Mouse (Mus musculus): ENCODE results near the gene Nrxn3.

Gene Nrxn3

DNA sequence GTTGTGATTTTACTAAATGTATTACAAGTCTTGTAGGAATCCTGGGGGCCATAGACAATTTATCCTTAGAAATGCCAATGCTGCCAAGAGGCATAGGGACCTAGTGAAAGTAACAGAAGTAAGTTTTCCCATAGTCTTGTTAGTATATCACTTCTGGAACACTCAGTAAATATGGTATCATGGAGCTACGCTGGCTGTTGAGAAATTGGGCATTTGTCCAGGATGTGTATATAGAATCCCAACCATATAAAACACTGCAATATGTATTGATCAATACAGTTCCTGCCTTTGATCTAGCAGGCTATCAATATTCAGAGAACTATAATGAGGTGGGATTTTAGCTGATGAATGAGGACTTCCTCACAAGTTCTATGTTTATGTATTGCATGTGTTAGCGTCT, 1107.3 kb downstream of the Nrxn3 start:
- no peak for DNase-seq

DNA sequence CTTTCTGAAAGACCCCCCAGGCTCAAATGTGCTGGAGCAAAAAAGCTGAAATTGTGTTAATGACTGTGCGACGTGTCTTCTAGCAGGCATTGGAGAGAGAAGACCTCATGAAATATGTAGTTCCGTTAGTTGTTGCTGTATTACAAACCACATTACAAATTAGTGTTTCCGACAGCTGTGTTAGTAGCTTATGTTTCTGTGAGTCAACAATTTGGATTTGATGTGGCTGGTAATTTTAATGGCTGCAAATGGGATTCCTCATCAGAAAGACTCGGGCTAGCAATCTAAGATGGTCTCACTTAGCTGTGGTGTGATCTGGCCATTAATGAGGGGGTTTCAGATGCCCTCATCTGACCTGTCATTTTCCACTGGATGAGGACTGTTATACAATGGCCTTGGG, 1107.7 kb downstream of the Nrxn3 start:
- DNase-seq = no peak

DNA sequence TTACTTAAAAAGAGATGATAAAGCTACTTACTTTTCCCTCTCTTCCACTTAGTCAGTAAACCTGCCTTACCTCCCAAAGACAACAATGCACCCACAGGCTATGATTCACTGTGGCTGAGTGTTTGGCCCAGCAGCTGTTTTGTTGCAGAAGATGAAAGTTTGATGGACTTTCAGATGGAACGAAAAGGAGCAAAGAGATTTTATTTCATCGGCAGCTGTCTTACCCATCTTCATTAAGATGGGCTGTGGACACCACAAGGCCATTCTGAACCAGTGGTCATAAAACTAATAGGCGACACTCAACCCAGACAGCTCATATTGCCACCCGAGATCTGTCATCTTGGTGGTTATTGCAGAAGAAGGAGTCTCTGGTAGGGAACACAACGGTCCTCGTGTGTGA, 1108.6 kb downstream of the Nrxn3 start:
- DNase-seq = no peak

DNA sequence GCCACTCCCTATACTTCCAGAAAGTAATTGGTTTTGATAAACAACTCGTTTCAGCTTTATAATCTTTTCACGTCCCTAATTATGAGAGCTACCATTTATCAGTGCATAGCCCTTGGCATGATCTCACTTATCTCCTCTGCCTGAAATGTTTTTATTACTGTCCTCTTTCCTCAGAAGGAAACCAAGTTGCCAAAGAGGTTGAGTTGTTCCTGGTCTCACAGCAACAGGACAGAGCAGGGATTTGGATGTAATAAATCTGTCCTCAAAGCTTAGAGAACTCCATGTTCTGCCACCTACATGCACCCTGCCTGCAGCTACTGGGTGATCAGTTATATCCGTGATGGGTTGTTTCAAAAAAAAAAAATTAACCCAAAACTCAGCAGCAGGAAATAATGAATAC, 1113.6 kb downstream of the Nrxn3 start:
- DNase-seq = no peak

DNA sequence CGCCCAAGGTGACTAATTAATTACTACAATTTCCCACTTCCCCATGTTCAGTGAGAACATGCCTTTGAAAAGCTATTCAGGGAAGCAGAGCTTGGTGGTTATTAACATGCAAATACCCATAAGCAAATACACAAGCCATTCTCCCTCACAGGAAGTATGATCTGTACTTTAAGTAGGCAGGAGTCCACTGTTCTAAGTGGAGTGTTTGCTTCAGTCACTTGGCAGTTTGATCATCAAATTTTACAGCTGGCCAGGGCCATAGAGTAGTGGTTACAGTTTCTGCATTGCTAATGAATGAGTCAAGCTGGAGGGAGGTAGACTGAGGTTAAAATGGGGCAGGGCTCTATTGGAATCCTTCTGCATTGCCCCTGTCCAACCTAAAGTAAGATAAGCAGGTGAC, 1120.2 kb downstream of the Nrxn3 start:
- DNase-seq = no peak

DNA sequence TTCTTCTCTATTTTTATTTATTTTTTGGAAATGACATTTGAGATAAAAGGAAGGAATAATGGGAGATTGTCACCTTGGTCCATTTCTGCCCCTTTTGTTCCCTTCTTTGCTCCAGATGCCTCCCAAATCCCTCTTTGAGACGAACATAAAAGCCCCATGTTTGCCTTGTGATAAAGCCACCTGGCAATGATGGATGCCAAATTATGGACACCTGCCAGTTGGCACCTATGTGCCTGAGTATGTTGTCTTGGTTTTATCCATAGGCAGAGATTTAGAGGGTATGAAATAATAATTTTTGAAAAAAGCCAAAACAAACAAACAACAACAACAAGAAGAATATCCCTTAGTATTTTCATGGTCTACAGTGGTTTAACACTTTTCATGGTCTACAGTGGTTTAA, 1125.4 kb downstream of the Nrxn3 start:
- DNase-seq = no peak

DNA sequence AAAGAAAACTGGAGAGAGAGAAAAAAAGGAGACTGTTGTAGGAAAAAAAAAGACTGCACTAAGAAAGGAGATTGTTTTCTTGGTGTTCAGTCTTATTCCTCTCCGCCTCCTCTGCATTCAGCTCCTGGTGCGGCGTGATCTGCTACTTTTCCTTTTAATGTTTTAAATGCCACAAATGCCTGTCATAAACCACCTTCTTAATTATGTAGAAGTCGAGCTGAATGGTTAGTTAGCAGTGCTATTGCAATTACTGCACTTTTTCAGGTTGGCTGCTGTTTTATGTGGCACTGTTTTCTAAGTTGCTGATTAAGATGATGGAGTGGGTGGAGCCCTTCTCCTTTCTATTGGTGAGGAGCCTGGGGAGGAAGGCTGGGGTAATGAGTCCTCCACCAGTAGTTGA, 1131.7 kb downstream of the Nrxn3 start:
- DNase-seq = no peak

DNA sequence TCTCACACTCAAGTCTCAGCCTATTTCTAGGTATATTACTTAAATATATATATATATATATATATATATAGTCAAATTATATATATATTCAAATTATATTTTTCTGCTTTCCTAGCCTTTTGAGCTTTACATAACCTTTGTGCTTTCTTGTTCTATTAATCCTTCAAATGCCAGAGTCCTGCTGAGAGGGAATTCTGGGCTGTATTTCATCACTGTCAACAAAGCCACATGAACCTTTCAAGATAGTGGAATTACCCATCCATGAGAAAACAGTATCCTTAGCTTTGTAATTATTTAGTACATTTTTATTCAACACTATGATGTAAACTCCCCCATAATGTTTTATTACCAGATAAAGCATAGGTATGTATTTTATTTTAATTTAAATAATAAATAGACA, 1144.4 kb downstream of the Nrxn3 start:
- no peak for DNase-seq

DNA sequence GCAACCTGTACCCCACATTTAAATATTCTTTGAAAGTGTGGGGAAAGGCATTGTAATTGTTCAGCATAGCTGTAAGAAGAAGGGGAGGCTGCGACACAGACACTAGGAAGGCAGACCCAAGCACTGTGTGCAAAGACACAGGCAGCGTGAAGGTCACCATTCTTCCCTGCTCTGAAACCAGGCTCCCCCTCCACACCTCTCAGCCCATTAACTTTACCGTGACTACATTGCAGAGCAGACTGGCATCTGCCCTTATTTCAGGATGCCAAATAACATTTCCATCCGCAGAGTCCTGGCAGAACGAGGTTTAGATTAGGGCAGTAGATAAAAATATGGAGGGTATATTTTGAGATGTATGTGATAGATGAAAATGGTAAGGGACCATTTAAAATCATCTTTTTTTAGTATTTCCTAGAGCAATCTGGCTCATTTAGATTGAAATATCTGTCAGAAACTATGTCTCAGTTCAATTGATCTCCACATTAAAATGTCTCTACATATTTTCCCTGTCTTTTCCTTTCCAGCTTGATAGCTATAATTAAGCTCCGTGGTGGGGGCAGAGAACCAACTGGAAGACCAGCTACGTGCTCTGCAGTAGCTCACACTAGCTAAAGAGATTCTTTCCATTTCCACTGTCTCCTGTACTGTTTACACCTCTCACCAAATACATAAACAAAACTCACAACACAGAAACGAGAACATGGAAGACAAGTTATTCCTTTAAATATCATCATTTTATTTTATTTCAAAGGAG, 1160.1 kb downstream of the Nrxn3 start:
- DNase-seq = no peak

DNA sequence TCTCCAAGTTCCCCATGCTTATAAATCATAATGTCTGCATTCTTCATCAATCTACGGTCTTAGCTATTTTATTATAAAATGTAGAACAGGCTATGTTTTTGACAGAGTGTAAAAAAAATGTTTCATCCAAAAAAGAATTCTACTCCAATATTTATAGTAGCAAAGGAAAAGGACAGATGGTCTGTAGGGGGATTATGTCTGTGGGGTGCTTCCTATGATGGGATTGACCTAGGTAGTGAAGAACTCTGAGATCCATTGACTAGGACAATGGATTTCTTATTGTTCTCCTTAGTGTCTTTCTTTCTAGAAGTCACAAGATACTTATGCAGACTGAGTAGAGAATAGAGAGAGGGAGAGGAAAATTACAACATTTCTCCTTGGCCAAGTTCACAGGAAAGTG, 1161.9 kb downstream of the Nrxn3 start:
- no peak for DNase-seq

DNA sequence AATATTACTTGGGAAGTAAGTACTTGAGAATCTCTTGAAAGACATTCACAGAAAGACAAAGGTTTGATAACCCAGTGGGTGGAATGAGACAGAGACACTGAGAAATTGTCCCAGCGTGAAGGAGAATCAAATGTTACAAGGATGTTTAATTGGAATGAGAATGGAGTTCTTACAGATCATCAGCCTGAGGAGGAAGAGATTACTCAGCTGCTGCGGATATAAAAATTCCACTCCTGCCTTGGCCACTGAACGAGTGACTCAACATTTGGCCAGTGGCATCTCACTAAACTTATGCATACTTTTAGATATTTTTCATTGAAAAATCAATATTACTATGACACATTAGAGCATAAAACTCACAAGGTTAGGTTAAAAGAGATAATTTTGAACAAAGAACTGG, 1166.0 kb downstream of the Nrxn3 start:
- no peak for DNase-seq

DNA sequence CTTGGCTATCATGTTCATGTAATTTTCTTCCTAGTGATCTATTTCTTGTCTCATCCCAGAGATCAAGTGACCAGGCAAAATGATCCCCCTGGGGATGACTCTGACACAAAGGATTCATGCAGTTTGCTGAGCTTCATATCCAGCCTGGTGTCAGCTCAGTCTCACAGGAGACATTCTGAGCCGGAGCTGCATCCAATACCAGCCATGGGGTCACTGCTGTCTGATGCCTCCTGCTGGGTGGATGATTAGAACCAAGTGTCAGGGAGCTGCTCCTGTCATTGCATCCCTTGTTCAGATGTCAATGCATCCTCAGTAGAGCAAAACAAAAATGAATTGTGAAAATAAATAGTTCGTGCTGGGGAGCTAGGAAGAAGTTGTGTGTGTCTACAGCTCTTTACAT, 1174.2 kb downstream of the Nrxn3 start:
- peak; percentile 5 for DNase-seq

DNA sequence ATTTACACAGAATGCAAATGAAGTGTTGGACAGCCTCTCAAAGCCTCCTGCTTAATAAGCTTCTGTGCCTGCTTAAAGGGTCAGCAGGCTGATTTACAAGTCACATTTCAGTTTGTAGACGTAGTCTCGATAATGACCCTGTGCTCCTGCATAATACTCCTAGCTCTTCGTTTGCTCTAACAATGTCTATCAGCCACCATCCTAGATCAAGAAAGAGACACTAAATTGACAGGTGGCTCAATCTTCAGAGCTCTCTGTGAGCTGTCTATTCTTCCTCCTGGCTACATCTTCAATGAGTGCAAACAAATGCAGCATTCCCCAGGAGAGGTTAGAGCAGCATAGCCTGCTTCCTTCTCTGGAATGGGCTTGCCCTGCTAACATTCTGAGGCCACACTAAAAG, 1186.9 kb downstream of the Nrxn3 start:
- no peak for DNase-seq

DNA sequence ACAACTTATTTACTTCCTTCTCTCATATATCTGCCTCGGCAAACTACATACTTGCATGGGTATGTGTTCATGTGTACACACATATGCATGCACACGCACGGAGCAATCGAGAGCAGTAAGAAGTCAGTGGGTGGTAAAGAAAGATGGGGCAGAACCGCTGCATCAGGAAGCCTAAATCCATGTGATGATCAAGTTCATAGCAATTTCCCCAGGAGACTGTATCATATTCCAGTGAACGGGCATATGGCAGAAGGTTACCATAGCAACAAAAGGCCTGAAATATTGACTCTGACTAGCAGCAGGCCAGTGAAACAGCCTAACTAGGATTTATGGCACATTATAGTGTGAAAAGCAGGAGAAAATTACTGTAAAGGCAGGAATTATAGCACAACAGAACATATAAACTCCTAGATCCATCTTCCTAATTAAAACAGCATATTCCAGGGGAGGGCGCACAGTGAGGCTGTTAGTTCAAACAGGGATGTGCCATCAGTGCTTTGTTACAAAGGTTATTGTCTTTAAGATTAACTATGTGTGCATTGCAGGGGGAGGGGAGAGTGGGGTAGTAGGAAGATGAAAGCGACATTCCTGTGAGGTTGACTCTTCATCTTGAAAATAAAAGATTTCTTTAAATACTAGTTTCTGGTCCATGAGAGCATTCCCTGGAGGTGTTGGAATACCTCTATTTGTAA, 1195.6 kb downstream of the Nrxn3 start:
- DNase-seq = peak; percentile 35

DNA sequence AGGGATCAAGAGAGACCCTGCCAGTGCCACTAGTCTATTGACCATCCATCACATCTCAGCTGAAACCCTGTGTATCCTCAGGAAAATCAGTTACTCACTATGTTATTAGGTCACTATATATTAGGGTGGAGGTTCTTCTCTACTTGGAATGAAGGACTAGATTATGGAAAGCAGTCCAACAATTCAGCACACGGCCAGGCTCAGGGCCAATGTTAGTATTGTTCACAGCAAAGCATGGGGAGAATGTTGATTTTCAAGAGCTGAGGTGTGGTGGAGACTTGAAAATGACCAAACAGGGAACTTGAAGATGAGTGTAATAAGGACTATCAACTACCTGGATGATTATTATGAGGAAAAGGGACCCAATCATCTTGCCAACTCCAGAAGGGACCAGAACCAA, 1209.7 kb downstream of the Nrxn3 start:
- no peak for DNase-seq

DNA sequence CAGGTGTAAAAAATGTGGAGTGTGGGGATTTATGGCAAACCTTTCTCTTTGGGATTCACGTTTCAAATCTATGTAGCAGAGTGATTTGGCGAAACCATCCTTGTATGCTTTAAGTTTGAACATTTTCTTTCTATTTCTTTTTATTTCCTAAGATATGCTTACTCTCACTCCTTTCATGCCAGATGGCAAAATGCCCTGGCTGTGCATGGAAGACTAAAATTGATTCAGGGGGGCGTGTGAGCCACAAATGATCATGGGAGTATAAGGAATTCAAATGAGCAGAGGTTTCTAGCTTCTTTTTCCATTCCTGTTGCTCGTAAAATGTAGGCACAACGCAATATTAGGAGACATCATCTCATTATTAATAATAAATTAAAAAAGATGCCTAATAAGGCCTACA, 1211.0 kb downstream of the Nrxn3 start:
- DNase-seq = no peak

DNA sequence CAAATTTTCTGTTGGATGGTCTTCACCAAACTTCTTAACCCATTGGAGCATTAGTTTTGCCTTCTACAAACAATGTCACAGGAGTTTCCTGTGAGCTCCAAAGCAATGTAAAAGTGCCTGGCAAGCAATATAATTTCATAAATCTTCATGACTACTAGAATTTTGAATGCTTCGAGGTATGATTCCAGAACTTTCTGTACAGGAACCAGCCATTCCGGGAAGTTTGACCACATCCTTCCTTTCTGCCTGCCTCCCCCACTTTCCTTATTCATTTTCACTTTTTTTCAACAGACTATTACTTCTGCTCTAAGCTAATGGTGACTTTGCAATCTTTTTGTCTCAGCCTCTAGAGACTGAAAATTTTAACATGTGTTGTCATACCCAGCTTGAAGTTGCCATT, 1218.1 kb downstream of the Nrxn3 start:
- DNase-seq = no peak

DNA sequence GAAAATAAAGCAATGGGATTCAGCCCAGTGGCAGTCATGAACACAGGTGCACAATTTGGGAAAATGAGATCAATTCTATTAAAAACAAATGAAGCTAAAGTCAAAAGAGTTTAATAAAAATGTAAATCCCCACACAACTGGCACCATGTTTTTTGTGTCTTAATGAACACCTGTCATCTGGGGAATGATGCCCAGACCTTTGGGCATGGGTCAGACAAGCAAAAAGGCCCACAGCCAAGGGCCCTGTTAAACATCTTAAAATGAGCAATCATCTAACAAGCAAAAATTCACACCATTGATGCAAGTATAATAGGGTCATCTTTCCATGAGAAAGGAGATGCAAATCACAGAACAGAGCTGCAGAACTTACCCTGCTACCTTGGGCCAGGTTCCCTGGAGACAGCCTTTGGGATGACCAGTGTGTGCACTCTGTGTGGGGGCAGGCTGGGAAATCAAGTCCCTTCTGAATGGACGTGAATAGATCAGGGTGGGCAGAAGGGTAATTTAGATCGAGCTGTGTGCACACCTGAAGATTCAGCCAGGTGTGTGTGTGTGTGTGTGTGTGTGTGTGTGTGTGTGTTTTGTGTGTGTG, 1223.3 kb downstream of the Nrxn3 start:
- DNase-seq = no peak

DNA sequence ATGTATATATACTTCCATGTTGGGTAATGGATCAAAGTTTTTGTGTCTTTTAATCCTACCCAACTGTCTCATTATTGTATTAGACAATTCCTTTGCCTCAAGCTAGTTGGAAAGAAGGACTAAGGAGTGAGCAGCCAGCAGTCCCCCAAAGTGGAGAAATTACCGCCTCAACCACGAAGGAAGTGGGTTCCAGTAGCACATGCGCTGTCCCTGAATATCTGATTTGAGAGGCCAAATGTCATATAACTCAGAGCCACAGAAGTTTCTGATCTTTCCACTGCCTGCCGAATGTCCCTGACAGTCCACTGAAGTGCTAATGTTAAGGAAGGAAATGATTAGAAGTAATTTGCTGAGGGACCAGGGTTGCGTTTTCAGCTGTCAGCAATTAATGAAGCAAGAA, 1223.8 kb downstream of the Nrxn3 start:
- DNase-seq = no peak

DNA sequence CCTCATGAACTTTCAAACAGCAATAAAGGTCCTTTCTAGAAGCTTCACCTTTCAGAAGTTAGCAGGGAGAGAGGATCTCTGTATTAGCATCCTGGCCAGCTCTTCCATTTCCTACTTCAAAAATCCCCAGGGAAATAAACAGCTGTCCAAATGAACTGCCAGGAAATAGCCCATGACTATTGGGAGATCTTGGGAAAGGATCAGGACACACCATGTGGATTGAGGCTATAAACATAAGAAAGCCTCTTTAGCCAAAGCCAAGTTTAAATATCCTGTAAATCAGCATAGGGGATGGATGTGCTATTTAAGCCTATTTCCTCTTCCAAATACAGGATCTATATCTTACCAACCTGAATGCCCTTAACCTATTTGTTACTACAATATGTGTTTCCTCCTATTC, 1230.6 kb downstream of the Nrxn3 start:
- DNase-seq = no peak

DNA sequence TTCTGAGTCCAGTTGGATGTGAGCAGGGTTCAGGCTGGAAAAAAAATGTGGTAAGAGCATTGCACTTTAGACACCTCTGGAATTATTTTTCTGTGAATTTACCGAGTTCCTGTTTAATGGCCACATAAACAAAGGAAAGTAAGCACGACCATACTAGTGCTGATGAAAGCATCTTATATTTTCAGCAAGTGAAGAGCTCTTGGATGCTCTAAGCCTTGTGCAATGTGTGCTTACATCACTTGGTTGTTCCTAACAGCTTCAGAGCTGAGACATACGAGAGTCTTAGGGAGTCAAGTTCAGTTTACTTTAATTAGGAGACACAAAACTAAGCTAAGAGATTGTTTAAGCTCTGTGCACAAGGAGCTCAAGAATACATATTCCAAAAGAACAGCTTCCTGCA, 1231.0 kb downstream of the Nrxn3 start:
- DNase-seq = no peak

DNA sequence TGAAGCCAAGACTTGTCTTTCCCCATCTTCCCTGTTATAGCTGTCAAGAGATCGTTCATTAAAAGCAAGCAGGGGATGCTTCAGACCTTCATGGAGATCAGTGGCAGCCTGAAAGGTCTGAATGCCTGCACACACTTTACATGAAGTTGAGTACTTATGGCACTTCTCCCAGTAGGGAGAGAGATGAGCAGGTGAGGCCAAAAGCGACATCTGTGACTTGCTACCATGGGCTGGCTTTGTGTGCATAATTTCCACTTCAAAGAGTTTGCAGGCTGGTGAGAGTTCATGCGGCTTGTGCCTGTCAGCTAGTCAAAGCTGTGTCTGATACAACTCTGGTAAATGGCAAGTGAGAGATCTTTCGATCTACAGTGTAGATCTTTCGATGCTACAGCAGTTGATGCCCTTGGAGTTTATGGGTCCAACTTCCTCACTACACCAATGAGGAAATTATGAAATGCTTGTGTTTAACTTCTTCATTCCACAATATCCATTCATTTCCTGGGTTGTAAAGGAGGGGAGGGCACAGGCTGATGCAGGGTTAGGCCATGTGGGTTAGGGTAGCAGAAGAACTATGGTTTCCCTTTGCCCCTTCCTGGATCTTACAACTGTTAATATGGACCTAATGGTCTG, 1231.9 kb downstream of the Nrxn3 start:
- peak; percentile 9 for DNase-seq

DNA sequence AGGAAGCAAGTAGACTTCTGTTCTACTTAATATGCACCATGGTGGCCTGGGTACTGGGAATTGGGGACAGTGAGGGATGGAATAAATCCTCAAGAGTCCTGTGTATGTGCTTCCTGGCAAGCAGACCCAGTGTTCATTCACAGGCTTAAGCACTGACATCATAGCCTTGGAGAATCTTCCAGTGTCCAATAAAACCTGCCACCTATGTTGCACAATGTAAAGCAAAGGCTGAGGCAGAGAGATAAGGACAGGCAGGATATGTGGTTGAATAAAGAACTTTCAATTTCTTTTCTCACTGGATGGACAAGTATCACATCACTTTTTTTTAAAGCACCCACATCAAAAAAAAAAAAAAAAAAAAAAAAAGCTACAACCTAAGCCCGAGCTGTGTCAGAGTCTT, 1240.4 kb downstream of the Nrxn3 start:
- DNase-seq = no peak

DNA sequence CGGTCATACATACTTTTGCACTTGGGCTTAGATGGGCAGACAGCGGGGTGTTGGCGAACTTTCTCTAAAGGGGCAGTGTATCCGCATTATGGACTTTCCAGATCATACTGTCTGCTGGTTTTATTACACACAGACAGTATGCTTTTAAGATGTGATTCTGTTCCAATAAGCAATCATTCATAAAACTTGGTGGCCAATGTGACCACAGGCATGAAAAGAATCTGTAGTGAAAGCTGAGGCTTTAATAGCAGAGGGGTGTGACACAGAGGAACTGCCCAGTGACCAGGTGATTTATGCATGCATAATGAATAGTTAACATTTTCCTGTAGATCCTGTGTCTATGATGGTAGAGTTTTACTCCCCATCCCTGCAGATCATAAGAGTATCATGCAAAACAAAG, 1254.0 kb downstream of the Nrxn3 start:
- DNase-seq = no peak
